Mouse (Mus musculus) spleen, adult 12 weeks (tissue): ENCODE results near the gene Olfr552.
"Not testable (repeated sequence)": the region's sequence is repeated elsewhere in the genome, so short reads cannot be mapped to it uniquely, and the experiment has no call there.

Experiments
- DNase-seq: peaks from one replicate; pipeline ENCODE4 v3.0.0; 2022; ENCODE audit warnings: low spot score

Olfr552 gene

GRCm38 (mm10) chr7:102597378-102598031, at the start of gene Olfr552:
Gene Olfr552, plus strand, starts transcription at chr7:102597770.
- DNase-seq, result no peak

- no peak for DNase-seq
These were observed 48.0 kb upstream of the Olfr552 start, which contains the start of gene Olfr549 for GRCm38 (mm10) chr7:102549570-102549969. Gene Olfr549, plus strand, starts transcription at chr7:102549870.

DNA sequence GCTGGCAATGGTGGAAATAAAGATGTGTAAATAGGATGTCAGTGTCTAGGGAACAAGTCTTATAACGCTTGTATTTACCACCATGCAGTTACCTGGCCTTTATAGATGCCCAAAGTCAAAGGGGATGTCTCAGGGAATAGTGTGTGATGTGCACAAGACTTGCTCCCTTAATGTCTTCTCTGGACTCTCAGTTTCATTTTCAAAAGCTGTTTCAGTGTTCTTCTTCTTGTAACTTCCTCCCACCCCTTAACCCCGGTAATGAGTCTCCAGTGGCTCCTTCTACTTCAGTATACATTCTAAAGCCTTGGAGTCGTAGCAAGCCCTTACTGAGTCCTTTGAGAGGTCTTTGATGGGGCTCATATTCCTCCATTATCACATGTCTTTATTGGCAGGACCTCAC, 44.3 kb upstream of the Olfr552 start:
- DNase-seq, result no peak

GRCm38 (mm10) chr7:102564999-102565997, 32.3 kb upstream of the Olfr552 start, which contains the start of gene Trim21:
Gene Trim21, minus strand, starts transcription at chr7:102565486.
- peak; percentile 85 for DNase-seq

DNA sequence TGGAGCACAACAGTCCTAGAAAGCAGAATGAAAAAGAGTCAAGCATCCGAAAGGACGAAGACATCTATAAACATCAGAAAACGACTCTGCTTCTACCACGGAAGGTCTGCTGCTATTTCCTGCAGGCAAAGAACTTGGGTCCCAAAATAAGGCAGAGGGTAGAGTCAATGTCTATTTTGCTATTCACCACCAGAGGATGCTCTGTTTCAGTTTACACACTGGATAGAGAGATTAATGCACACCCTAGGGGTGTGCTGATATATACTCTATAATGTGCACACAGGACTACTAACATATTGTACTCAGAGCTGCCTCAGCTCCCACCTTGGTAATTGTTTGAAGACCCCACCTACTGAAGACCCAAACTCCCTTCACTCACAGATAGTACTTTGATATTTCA, 31.4 kb upstream of the Olfr552 start:
- DNase-seq, result no peak

DNA sequence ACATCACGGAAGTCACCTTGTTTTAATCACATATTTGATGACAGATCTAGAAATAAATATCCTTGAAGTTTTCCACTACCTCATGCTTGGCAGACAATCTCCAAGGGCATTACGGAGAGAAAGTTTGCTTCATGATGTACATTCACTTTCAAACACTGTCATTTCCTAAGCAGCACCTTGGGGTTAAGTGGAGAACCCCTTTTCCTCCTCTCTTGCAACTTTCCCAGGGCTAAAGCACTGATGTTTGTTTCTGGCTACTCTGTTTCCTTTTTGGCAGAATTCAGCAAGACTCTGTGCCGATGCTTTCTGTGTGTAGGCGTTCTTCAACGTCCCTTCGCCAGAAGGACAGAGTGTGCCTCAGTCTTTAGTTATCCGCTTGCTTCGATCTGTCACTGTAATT, 26.4 kb upstream of the Olfr552 start, which contains the start of gene Olfr550:
Gene Olfr550 (plus strand): TSS at position 301 of the 400 bp plus-strand sequence.
- DNase-seq, result no peak

- DNase-seq, result no peak
These were observed 24.3 kb upstream of the Olfr552 start for GRCm38 (mm10) chr7:102573174-102573830.

DNA sequence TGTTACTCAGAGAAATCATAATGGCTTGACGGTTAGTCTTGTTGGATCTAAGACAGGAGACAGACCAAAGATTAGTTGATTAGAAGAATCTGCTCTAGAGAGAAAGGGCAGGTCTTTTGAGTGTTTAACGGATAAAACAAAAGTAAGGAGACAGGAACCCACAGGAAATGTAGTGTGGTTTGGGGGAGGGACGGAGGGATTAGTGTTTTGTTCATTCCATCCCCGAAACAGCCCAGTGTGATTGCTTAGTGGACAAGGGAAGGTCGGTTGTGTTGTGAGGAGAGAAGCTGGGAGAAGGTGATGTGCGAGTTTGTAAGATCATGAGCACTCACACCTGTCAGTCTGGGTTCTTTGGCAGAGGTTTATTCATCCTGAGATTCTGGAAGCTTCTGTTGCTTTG, 21.6 kb upstream of the Olfr552 start:
- DNase-seq, result no peak

DNA sequence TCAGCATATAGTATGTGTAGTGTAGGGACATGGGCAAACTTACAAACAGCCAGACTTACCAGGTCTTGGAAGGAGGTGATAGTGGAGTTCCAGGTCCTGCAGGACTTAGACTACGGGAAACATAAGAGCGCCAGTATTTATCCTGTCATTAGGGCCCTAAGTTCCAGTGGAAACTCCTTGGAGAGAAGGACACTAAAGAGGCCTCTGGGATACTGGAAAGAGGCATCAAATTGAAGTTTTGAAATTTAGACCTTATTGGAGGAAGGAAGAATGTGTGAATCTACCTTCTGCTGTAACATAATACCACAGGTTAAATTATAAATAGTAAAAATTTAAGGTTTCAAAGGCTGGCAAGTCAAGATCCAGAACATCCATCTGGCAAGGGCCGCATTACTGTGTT, 5.8 kb upstream of the Olfr552 start, which contains the start of gene Olfr551:
Gene Olfr551 (minus strand): TSS at position 101 of the 400 bp plus-strand sequence.
- DNase-seq, result no peak

- DNase-seq, result no peak
These were observed 20.5 kb downstream of the Olfr552 start, which contains the start of gene Olfr553 for GRCm38 (mm10) chr7:102618118-102618517. Gene Olfr553, minus strand, starts transcription at chr7:102618218.

DNA sequence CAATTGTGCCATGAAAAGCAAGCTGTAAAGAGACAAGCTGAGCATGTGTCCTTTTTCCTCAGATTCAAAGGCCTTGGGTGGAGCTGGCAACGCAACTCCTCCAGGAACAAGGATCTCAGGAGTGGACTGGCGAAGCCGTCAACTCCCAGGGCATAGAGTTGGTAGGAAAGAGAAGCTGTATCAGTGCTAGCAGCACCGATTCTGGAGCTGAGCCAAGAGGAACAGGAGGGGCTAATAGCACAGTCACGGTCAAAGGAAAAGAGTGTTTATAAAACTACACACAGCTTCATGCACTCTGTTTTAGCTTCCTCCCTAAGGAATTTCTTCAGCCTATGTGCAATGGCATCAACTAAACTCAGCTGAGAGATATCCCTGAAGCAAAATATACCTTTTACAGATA, 22.0 kb downstream of the Olfr552 start:
- DNase-seq, result no peak

- DNase-seq, result not testable (repeated sequence)
These were observed 22.8 kb downstream of the Olfr552 start for GRCm38 (mm10) chr7:102620368-102620767.

DNA sequence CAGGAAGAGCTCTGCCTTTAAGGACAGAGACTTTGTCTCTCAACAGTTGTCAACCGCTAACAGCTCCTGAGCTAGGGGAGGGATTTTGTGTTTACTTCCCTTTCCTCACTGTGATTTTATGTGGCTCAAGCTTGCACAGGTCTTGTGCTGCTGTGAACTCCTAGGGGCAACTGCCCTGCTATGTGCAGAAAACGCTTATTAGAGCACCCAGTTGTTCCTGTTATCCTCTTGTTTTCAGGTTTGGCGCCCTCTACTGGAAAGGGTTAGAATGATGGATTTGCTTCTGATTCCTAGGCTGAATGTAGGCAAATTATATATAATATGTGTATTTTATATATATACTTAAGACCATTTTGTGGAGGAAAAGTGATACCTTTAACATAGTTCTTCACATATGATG, 39.1 kb downstream of the Olfr552 start:
- no peak for DNase-seq

- no peak for DNase-seq
These were observed 40.6 kb downstream of the Olfr552 start, which contains the start of gene Olfr554 for GRCm38 (mm10) chr7:102638132-102638531. Gene Olfr554, plus strand, starts transcription at chr7:102638432.

DNA sequence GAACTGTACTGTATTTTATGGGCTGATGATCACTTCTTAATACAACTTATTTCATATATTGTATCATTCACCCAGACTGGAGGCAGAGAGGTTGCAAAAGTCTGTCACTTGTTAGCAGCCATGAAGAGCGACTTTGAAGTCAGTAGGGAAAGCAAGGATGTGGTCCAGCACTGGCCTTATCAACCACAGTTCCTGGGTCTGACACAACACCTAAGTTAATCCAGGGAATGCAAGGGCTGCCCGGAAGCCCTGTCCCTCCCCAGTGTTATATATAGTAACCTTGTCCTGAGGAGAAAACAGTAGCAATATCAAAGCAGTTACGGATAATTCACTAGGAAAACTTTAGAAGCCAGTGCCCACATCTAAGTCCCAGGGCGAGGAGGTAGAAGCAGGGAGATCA, 47.4 kb downstream of the Olfr552 start:
- DNase-seq, result not testable (repeated sequence)
